Mouse (Mus musculus): ENCODE data around the gene Cpeb2. TPM values are rescaled to one million over a fixed set of nuclear protein-coding genes. Genes with fewer than 3 reads are reported as not detected.

The Cpeb2 gene
- polyA plus RNA-seq, 1 experiment from 2014 or later: 6.9 TPM

GRCm38 (mm10) chr5:43309961-43310360, 77.0 kb downstream of the Cpeb2 start:
- 57% methylated on average over 4 of the region's 4 CpGs for WGBS
- no peaks in the 10 kb centered on the region for H3K27me3 ChIP-seq (ENCODE audit: control insufficient read depth, insufficient read depth, low read length)
- no peak overlapping the region for H3K4me2 ChIP-seq (ENCODE audit: low read depth)
- H3K4me1 ChIP-seq (ENCODE audit: control insufficient read depth, insufficient read depth, low read length): no peaks in the 10 kb centered on the region
- no peak overlapping the region for H3K9ac ChIP-seq (ENCODE audit: low read length)
- no peak for DNase-seq (ENCODE audit: low spot score)
- no peak overlapping the region for H3K27ac ChIP-seq (ENCODE audit: low read depth, low read length)
- no peak for ATAC-seq (ENCODE audit: insufficient read depth, low FRiP score, low TSS enrichment)
- no peaks in the 10 kb centered on the region for H3K9me3 ChIP-seq (ENCODE audit: control insufficient read depth, low read length)
- H3K36me3 ChIP-seq (ENCODE audit: control insufficient read depth, insufficient read depth, low read length): no peaks in the 10 kb centered on the region
- H3K4me3 ChIP-seq (ENCODE audit: low read depth, low read length): no peak overlapping the region

- Histone ChIP-seq H3K27me3 (ENCODE audit: control insufficient read depth, insufficient read depth, low read length) (no peaks in the 10 kb centered on the region), H3K4me1 (ENCODE audit: control insufficient read depth, insufficient read depth, low read length) (no peaks in the 10 kb centered on the region), H3K4me3 (ENCODE audit: low read depth, low read length) (no peak overlapping the region), H3K9ac (ENCODE audit: low read length) (no peak overlapping the region), H3K27ac (ENCODE audit: low read depth, low read length) (no peak overlapping the region), H3K36me3 (ENCODE audit: control insufficient read depth, insufficient read depth, low read length) (no peaks in the 10 kb centered on the region), H3K9me3 (ENCODE audit: control insufficient read depth, low read length) (no peaks in the 10 kb centered on the region), H3K4me2 (ENCODE audit: low read depth) (no peak overlapping the region)
- WGBS: 88% methylated on average over 3 of the region's 3 CpGs
- DNase-seq (ENCODE audit: low spot score): no peak
- no peak for ATAC-seq (ENCODE audit: insufficient read depth, low FRiP score, low TSS enrichment)
Observed at GRCm38 (mm10) chr5:43324311-43324862, 91.4 kb downstream of the Cpeb2 start.

GRCm38 (mm10) chr5:43325561-43325960, 92.6 kb downstream of the Cpeb2 start:
- WGBS: 72% methylated on average over 4 of the region's 4 CpGs
- H3K9me3 ChIP-seq (ENCODE audit: control insufficient read depth, low read length): no peaks in the 10 kb centered on the region
- no peak overlapping the region for H3K4me2 ChIP-seq (ENCODE audit: low read depth)
- no peaks in the 10 kb centered on the region for H3K4me1 ChIP-seq (ENCODE audit: control insufficient read depth, insufficient read depth, low read length)
- H3K4me3 ChIP-seq (ENCODE audit: low read depth, low read length): no peak overlapping the region
- H3K27me3 ChIP-seq (ENCODE audit: control insufficient read depth, insufficient read depth, low read length): no peaks in the 10 kb centered on the region
- ATAC-seq (ENCODE audit: insufficient read depth, low FRiP score, low TSS enrichment) (no peak), DNase-seq (ENCODE audit: low spot score) (no peak)
- no peaks in the 10 kb centered on the region for H3K36me3 ChIP-seq (ENCODE audit: control insufficient read depth, insufficient read depth, low read length)
- H3K27ac ChIP-seq (ENCODE audit: low read depth, low read length): no peak overlapping the region
- no peak overlapping the region for H3K9ac ChIP-seq (ENCODE audit: low read length)

- Histone ChIP-seq H3K27ac (ENCODE audit: low read depth, low read length) (no peak overlapping the region), H3K4me2 (ENCODE audit: low read depth) (no peak overlapping the region)
Observed at GRCm38 (mm10) chr5:43328579-43328978, 95.6 kb downstream of the Cpeb2 start.

GRCm38 (mm10) chr5:43330260-43330659, 97.3 kb downstream of the Cpeb2 start:
- no peak overlapping the region for H3K4me3 ChIP-seq (ENCODE audit: low read depth, low read length)
- H3K27ac ChIP-seq (ENCODE audit: low read depth, low read length): no peak overlapping the region
- 85% methylated on average over 3 of the region's 3 CpGs for WGBS
- H3K4me1 ChIP-seq (ENCODE audit: control insufficient read depth, insufficient read depth, low read length): no peaks in the 10 kb centered on the region
- H3K9me3 ChIP-seq (ENCODE audit: control insufficient read depth, low read length): no peaks in the 10 kb centered on the region
- H3K9ac ChIP-seq (ENCODE audit: low read length): no peak overlapping the region
- DNase-seq (ENCODE audit: low spot score): no peak
- no peaks in the 10 kb centered on the region for H3K27me3 ChIP-seq (ENCODE audit: control insufficient read depth, insufficient read depth, low read length)
- ATAC-seq (ENCODE audit: insufficient read depth, low FRiP score, low TSS enrichment): no peak
- H3K4me2 ChIP-seq (ENCODE audit: low read depth): no peak overlapping the region
- no peaks in the 10 kb centered on the region for H3K36me3 ChIP-seq (ENCODE audit: control insufficient read depth, insufficient read depth, low read length)

More at GRCm38 (mm10) chr5:43328579-43328978, 95.6 kb downstream of the Cpeb2 start:
- no peaks in the 10 kb centered on the region for H3K4me1 ChIP-seq (ENCODE audit: control insufficient read depth, insufficient read depth, low read length)
- DNase-seq (ENCODE audit: low spot score) (no peak), ATAC-seq (ENCODE audit: insufficient read depth, low FRiP score, low TSS enrichment) (no peak)
- no peaks in the 10 kb centered on the region for H3K9me3 ChIP-seq (ENCODE audit: control insufficient read depth, low read length)
- no peak overlapping the region for H3K9ac ChIP-seq (ENCODE audit: low read length)
- H3K27me3 ChIP-seq (ENCODE audit: control insufficient read depth, insufficient read depth, low read length): no peaks in the 10 kb centered on the region
- H3K36me3 ChIP-seq (ENCODE audit: control insufficient read depth, insufficient read depth, low read length): no peaks in the 10 kb centered on the region
- no peak overlapping the region for H3K4me3 ChIP-seq (ENCODE audit: low read depth, low read length)
- WGBS: 54% methylated on average over 4 of the region's 4 CpGs

- Histone ChIP-seq H3K9ac (ENCODE audit: low read length) (no peak overlapping the region), H3K36me3 (ENCODE audit: control insufficient read depth, insufficient read depth, low read length) (no peaks in the 10 kb centered on the region), H3K4me2 (ENCODE audit: low read depth) (no peak overlapping the region), H3K9me3 (ENCODE audit: control insufficient read depth, low read length) (no peaks in the 10 kb centered on the region), H3K27me3 (ENCODE audit: control insufficient read depth, insufficient read depth, low read length) (no peaks in the 10 kb centered on the region), H3K4me1 (ENCODE audit: control insufficient read depth, insufficient read depth, low read length) (no peaks in the 10 kb centered on the region), H3K27ac (ENCODE audit: low read depth, low read length) (no peak overlapping the region), H3K4me3 (ENCODE audit: low read depth, low read length) (no peak overlapping the region)
- WGBS: 72% methylated on average over 2 of the region's 2 CpGs
- ATAC-seq (ENCODE audit: insufficient read depth, low FRiP score, low TSS enrichment) (no peak), DNase-seq (ENCODE audit: low spot score) (no peak)
Observed at GRCm38 (mm10) chr5:43334469-43334868, 101.5 kb downstream of the Cpeb2 start.

GRCm38 (mm10) chr5:43337212-43337611, 104.2 kb downstream of the Cpeb2 start:
- ATAC-seq (ENCODE audit: insufficient read depth, low FRiP score, low TSS enrichment) (no peak), DNase-seq (ENCODE audit: low spot score) (no peak)
- 94% methylated on average over 1 of the region's 1 CpGs for WGBS
- H3K4me3 ChIP-seq (ENCODE audit: low read depth, low read length): no peak overlapping the region
- no peaks in the 10 kb centered on the region for H3K27me3 ChIP-seq (ENCODE audit: control insufficient read depth, insufficient read depth, low read length)
- no peaks in the 10 kb centered on the region for H3K36me3 ChIP-seq (ENCODE audit: control insufficient read depth, insufficient read depth, low read length)
- no peak overlapping the region for H3K9ac ChIP-seq (ENCODE audit: low read length)
- H3K4me2 ChIP-seq (ENCODE audit: low read depth): no peak overlapping the region
- H3K9me3 ChIP-seq (ENCODE audit: control insufficient read depth, low read length): no peaks in the 10 kb centered on the region
- no peaks in the 10 kb centered on the region for H3K4me1 ChIP-seq (ENCODE audit: control insufficient read depth, insufficient read depth, low read length)
- H3K27ac ChIP-seq (ENCODE audit: low read depth, low read length): no peak overlapping the region

GRCm38 (mm10) chr5:43338771-43339475, 106.0 kb downstream of the Cpeb2 start:
- DNase-seq (ENCODE audit: low spot score): no peak
- Histone ChIP-seq H3K9me3 (ENCODE audit: control insufficient read depth, low read length) (no peaks in the 10 kb centered on the region), H3K4me1 (ENCODE audit: control insufficient read depth, insufficient read depth, low read length) (no peaks in the 10 kb centered on the region), H3K9ac (ENCODE audit: low read length) (no peak overlapping the region), H3K36me3 (ENCODE audit: control insufficient read depth, insufficient read depth, low read length) (no peaks in the 10 kb centered on the region), H3K27me3 (ENCODE audit: control insufficient read depth, insufficient read depth, low read length) (no peaks in the 10 kb centered on the region), H3K4me2 (ENCODE audit: low read depth) (no peak overlapping the region), H3K27ac (ENCODE audit: low read depth, low read length) (no peak overlapping the region), H3K4me3 (ENCODE audit: low read depth, low read length) (no peak overlapping the region)
- WGBS: 49% methylated on average over 10 of the region's 10 CpGs
- no peak for ATAC-seq (ENCODE audit: insufficient read depth, low FRiP score, low TSS enrichment)
